Mouse (Mus musculus) naive thymus-derived CD4-positive, alpha-beta T cell, adult 2 months (primary cell): ENCODE results near the gene Myh14.
A peak's percentile ranks its signal among the peaks of the same experiment; 100 is the strongest.

Source experiments
- DNase-seq: peaks from one replicate; pipeline ENCODE4 v3.0.0-alpha.2; 2011; ENCODE audit warnings: low read depth

The Myh14 gene

GRCm38 (mm10) chr7:44669103-44669502 is 1.5 kb downstream of the Myh14 start:
- no peak for DNase-seq

DNA sequence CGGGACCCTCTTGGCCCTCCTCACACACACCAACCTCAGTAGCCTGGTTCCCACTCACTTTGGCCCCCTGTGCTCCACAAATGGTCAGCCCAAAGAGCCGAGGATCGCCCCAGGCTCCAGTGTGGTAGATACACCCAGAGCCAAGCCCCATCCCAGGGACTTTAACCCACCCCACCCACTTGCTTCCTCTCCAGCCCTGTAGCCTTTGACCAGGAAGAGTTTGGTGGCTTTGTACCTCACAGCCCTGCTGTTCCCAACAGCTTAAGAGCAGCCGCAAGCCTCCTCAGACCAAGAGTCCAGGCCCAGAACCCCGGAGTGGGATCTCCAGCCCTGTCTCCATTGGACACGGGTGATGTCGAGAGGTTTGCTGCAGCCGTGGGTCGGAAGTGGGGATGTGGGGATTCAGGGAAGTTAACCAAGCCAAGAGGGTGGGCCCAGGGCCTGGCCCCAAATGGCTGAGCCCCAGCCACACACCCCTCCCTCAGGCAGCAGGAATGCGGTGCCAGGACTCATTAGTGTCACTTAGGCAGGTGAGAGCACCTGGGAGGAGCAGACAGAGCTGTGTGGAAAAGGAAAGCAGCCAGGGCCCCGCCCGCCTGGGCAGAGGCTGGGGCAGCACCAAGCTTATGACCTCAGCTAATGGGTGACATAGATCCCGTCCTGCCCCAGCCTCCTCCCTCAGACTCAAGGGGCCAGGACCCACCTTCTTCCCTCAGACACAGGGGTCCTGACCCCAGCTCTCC is 2.5 kb downstream of the Myh14 start:
- DNase-seq, result no peak

- no peak for DNase-seq
These were observed 4.2 kb downstream of the Myh14 start for GRCm38 (mm10) chr7:44666462-44666861.

- DNase-seq, result no peak
These were observed 5.9 kb downstream of the Myh14 start for GRCm38 (mm10) chr7:44664731-44665130.

- DNase-seq, result no peak
These were observed 7.1 kb downstream of the Myh14 start for GRCm38 (mm10) chr7:44663546-44663945.

DNA sequence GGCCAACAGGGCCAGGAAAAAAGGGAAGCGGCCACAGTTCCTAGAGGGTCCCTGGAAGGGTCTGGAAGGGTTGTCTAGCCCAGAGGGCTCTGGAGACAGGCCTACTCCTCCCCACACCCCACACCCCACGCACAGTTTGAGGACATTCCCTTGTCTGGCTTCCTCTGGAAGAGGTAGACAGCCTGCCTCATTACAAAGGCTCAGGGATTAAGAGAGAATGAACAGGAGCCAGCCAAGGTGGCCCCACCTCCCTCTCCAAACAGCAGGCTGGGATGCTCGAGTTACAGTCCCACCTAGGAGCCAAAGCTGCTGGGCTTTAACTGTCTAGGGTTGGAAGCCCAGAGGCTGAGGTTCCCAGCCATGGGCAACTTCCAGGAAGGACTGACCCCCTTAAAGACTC is 8.1 kb downstream of the Myh14 start:
- DNase-seq, result no peak

GRCm38 (mm10) chr7:44662168-44662567 is 8.5 kb downstream of the Myh14 start:
- no peak for DNase-seq

- no peak for DNase-seq
These were observed 9.4 kb downstream of the Myh14 start for GRCm38 (mm10) chr7:44661219-44661618.

DNA sequence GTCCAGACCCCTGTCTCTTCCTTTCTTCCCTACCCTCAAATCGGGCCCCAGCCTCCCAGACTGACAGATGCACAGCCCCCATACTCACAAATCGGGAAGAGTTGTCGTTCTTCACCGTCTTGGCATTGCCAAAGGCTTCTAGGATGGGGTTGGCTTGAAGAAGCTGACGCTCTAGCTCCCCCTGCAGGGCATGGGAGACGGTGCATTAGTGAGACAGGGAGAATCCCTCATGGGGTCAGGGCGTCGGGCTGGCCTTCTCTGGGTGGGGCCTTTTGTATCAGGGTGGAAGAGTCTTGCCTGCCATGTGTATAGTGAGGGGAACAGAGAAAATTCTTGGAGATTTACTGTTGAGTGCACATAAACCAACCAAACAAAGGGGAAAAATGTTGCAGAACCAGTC is 15.1 kb downstream of the Myh14 start:
- peak; percentile 59 for DNase-seq

DNA sequence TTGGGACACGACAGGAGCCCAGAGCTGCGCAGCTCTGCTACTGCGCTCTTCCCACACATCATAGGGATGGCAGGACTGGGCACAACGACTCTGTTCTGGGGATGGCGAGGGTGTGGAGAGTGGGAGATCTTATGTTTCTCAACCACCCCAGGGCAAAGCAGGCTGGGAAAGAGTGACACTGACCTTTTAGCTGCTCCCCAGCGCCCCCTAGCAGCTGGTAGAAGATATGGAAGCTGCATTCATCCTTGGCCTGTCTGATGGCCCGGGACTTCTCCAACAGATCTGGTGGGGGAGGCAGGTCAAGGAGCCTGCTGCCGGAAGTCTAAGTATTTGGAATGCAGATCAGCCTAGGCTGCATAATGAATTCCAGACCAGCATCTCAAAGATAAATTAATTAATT is 16.9 kb downstream of the Myh14 start:
- DNase-seq, result peak; percentile 28

DNA sequence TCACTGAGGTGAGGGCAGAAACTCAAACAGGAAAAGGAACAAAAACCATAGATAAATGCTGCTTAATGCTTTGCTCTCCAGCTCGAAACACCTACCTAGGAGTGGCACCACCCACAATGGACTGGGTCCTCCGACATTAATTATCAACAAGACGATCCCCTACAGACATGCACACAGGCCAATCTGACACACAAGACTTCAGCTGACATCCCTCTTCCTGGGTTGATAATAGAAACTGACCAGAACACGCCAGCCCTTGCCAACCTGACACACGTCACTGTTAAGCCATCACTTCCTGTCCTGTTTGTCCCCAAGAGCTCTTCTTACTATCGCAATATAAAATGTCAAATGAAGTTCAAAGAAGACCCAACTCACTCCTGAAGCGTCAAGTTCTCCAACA is 19.2 kb downstream of the Myh14 start:
- DNase-seq, result no peak

DNA sequence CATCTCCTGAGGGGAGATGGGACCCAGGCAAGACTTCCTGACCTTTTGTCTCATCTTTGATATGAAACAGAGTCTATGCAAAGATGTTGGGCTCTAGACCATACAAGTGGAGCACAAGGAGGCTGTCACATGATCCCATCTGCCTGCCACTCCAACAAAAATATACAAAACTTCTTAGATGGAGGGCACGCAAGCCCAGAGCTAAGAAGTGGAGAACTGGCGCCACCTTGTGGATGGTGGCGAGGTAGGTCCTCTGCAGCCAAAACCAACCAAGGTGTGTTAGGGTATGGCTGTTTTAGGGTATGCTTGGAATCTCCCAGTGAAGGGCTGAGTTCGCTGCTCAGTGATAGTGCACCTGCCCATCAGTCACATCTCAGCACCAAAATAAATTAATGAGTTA is 20.7 kb downstream of the Myh14 start:
- DNase-seq, result peak; percentile 55

DNA sequence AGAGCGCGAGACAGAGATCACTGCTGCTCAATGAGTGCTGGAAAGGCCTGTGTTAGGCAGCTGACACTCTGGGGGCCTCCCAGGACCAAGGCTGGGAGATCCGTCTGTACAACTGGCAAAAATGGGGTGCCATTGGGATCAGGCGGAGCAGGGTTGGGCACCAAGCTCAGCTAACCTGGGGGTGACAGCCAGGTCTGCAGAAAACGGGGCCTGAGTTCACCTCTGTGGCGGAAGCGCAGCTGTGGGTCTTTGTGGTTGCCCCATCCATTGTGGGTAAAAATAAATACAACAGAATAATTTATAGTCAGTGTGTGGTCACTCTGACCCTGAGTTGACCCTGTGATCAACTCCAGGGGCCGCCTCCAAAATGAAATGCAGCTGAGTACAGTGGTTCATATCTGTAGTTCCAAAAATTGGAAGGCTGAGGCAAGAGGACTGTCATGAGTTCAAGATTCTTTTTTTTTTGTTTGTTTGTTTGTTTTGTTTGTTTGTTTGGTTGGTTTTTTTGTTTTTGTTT is 21.5 kb downstream of the Myh14 start:
- DNase-seq, result no peak

- DNase-seq, result no peak
These were observed 22.9 kb downstream of the Myh14 start for GRCm38 (mm10) chr7:44647729-44648128.

GRCm38 (mm10) chr7:44647042-44647724 is 23.5 kb downstream of the Myh14 start:
- DNase-seq, result peak; percentile 65

GRCm38 (mm10) chr7:44645951-44646350 is 24.7 kb downstream of the Myh14 start:
- DNase-seq, result no peak

DNA sequence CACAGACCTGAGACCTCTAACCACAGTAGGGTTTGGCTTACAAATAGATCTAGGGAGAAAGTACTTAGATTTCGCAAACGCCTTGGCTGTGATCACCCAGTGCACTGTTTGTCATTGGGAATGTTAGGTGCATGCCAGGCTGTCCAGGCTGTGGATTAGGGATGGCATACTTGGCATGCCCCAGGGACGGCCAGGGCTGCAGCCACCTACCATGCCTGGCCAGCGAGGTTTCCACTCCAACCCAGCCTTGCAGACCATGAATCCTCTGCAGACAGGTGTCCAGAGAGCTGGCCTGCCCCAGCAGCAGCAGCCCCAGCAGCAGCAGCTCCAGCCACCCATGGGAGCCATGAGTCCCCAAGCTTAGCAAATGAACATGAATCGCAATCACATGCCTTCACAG is 25.4 kb downstream of the Myh14 start:
- DNase-seq, result no peak

DNA sequence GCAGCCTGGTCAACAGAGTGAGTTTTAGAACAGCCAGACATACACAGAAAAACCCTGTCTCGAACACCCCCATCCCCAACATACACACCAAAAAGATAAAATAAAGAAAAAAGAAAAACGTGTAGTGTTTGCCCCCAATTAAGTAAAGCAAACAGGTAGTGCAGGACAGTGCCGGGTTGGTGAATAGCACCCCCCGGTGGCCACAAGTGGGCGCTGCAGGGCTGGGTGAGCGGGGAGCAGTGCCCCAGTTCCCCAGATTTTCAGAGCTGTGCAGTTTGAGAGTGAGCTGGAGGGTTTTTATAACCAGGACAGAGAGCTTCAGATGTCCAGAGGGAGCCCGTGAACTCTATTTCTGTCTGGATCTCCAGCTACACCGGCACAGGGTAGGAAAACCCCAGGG is 28.8 kb downstream of the Myh14 start:
- DNase-seq, result no peak

DNA sequence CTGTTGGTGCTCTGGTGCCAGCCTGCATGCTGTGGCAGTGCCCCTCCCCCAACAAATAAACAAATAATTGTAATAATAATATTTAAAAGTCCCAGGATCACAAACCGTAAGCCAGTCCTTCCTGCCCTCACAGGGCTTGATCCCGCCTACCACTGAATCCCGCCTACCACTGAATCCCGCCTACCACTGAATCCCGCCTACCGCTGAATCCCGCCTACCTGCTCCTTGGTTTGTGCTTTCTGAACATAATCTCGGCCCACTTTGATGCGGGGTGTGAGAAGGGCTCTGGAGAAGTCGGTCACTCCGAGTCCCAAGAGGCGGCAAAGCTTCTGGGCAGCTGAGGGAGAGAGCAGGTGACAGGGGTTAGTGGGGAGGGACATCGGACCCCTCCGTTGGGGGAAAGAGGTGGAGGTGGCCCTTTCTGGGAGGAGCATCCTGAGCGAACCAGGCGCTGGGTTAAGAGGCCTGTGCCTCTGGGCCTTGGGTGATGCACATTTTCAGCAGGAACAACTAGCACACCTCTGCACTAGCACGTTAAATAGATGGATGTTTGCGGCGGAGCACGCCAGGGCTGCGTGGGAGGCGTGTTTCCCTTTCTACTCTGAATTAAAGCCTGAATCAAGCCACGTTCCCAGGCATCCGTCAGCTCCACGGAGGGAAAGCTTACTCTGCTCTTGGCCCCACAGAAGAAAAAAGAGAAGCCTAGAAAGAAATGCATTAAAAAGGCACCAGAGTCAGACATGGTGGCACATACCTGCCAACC is 29.6 kb downstream of the Myh14 start:
- DNase-seq, result no peak

DNA sequence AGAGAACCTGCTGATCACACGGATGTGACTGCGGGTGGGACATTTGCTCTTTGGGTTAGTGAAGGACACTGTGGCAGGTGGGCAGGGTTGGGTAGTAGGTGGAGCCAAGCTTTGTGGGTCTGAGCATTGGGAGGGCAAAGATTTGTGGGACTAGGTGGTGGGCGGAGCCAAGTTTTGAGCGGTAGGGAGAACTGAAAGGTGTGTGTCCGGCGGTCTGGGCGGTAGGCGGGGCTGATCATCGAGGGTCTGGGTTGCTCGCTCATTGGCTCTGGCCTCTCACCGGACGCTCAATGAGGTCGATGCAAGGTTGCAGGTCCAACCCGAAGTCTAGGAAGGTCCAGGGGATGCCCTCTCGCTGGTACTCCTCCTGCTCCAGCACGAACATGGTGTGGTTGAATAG is 32.0 kb downstream of the Myh14 start:
- no peak for DNase-seq

GRCm38 (mm10) chr7:44636684-44637083 is 34.0 kb downstream of the Myh14 start:
- DNase-seq, result no peak

- DNase-seq, result no peak
These were observed 37.2 kb downstream of the Myh14 start for GRCm38 (mm10) chr7:44633407-44633806.

DNA sequence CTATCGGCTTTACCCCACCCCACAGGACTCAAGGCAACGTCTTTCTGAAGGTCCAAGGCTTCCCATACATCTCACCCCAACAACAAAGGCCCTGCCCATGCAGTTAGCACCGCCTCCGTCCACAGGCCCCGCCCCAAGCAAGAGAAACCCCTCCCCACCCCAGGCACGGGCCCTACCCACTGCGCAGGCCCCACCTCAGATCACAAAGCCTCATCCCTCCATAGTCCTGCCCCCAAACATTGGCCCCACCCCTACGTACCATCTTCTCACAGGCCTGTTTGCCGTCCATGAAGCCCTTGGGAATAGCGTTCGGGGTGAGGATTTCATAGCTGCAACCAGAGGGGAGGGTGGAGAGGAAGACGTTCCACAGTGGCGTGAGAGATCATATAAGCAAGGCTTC is 38.0 kb downstream of the Myh14 start:
- DNase-seq, result no peak
